Mouse (Mus musculus) liver, embryonic 14.5 days (tissue): ENCODE measurements at regions not wholly inside any gene's neighbourhood (a gene's known extent, or its start where the extent isn't known, plus 50 kb on each side); places are given as distances from the start of the nearest gene placed in this dataset.

Experiments
- CTCF ChIP-seq: IDR thresholded peaks from 2 replicates; pipeline ENCODE4 v1.5.1; 2016; ENCODE audit warnings: antibody characterized with exemption, low read depth, control low read depth
- EP300 ChIP-seq: IDR thresholded peaks from 2 replicates; pipeline ENCODE4 v1.6.1; 2016; ENCODE audit warnings: antibody characterized with exemption, low read depth

DNA sequence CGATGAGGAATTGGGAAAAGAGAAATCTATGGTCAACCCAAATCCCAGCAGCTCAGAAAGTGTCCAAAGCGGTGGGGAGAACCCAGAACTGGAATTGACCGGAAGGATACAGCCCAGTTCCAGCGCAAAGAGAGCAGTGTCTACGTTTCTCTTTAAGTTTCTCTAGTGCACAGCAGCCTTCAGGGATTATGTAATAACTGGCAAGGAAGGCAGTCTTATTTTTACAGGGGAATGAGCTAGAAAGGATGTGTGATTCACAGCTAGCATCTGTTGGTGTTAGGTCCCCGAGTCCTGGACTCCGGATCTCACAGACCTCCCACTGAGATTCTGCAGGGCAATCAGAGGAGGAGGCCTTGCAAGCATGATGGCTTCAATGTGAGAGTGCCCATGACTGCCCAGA, 121.8 kb downstream of the Sec31a start:
- TF ChIP-seq CTCF (no peak), EP300 (no peak)
